Mouse (Mus musculus): ENCODE data around the gene Gsap.

The Gsap gene

DNA sequence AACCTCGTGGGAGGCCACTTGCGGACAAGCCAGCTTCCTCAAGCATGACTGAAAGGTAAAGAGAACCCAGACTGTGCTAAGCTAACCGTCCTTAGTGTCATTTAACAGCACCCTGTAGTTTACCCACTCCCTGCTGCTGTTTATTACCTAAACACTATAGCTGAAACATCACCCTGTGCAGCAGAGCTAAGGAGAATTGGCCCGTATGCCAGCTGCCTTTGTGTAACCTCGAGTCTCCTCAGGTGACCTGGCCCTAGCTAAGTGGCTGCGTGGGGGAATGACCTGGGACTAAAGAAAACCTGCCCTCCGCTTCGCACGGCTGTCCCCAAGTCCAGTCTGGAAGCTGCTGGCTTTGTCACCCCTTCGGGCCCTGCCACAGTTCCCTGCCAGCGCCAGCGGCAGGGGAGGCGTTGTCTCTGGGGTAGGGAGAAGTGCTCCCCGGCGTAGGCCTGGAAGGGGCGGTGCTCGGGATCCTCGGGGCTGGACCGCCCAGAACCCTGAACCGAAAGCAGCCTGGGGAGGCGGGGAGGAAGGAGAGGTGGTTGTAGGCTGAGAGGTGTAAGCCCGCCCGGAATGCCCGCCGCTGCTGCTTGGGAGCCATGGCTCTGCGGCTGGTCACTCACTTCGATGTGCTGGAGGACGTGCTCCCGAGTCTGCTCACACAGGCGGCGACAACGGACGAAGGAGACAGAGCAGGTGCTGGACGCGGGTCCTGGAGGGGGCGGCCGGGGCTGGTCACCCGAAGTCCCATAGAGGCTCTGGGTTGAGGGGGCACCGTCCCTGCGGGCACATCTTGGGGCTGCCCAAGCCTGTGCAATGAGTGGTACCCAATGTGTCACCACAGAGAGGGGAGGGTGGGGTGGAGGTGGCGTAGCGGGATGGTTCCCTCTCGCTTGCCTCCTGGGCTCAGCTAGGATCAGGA is at the start of gene Gsap:
Gene Gsap (plus strand): TSS at position 492 of the 922 bp plus-strand sequence.
- DNase-seq (ENCODE audit: low spot score): peak; percentile 71

DNA sequence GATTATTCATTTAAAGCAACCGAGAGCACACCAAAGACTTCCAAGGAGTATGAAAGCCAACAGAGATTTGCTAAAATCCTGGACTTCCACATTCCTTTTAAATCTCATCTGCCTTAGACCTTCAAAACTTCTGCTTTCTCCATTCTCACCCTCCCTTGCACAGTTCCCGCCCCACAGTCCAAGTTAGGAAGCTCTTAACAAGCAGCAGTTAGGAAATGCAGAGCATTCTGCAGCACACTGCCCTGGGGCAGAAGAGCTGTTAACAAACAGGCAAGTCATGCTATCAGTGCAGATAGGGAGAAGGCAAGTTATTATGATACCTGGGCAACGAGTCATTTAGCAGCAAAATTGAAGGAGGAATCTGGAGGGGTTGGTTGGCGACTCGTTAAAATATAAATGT is 49.5 kb upstream of the Gsap start:
- no peak for DNase-seq (ENCODE audit: low spot score)

DNA sequence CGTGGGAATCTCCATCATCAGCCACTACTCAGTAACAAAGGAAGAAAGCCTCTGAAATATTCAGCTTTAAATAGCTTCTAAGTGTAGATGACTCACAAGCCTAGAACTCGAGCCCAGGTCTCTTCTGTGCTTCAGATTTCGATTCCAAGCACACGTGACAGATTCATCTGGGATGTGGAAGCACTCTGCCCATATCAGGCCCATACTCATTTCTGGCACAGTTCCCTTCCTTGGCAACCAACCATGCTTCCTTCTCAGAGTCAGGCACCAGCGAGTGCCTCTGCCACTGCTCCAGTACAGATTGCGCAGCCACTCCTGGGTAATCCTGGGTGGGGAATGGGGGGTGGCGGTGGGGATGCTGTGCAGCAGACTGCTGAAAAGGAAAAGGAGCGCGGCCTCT is 46.5 kb upstream of the Gsap start:
- peak; percentile 82 for DNase-seq (ENCODE audit: low spot score)

DNA sequence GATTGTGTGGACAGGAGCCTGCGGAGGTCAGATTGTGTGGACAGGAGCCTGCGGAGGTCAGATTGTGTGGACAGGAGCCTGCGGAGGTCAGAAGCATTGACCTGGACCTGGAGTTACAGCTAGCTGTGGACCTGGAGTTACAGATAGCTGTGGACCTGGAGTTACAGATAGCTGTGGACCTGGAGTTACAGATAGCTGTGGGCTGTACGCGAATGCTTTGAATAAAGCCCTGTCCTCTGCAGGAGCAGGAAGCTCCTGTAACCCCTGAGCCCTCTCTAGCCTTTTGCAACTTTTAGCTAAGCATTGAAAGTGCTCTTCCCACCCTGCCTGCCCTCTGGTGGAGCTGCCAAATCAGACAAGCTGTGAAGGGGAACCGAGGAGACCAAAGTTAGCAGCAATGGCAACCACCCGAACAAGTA is 44.9 kb upstream of the Gsap start:
- peak; percentile 12 for DNase-seq (ENCODE audit: low spot score)

DNA sequence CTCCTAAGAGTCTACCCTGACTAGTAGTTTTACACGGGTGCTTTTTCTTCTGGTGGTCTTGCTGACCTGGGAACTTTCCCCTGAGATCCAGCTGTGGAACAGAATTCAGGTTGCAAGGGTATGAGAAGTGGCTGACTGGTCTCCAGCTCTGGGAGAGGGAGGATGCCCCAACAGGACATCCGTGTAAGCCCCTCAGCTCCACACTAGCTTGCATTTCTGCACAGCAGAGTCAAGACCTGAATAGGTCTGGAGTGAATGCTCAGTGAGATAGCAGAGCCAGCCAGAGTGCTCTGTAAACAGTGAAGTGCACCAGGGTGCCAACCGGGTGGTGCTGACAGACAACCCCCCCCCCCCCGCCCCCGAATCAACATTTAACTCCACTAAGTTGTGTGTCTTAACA is 44.4 kb upstream of the Gsap start:
- no peak for DNase-seq (ENCODE audit: low spot score)

DNA sequence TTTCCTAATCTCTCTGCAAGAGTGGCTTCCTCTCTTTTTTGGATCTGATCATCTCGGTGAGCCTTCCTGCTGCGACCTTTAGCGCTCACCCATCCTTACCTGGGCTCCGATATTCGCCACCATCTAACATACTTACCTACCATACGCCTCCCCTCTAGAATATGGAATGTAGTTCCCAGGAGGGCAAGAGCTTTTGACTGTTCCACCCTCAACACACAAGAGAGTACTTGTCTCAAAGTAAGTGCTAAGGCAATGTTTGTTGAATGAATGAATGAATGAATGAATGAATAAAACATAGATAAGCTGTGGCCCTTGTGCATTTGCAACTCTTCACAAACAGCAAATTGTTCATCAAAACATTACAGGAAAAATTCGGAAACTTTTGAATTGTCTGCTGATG is 43.0 kb upstream of the Gsap start:
- no peak for DNase-seq (ENCODE audit: low spot score)

DNA sequence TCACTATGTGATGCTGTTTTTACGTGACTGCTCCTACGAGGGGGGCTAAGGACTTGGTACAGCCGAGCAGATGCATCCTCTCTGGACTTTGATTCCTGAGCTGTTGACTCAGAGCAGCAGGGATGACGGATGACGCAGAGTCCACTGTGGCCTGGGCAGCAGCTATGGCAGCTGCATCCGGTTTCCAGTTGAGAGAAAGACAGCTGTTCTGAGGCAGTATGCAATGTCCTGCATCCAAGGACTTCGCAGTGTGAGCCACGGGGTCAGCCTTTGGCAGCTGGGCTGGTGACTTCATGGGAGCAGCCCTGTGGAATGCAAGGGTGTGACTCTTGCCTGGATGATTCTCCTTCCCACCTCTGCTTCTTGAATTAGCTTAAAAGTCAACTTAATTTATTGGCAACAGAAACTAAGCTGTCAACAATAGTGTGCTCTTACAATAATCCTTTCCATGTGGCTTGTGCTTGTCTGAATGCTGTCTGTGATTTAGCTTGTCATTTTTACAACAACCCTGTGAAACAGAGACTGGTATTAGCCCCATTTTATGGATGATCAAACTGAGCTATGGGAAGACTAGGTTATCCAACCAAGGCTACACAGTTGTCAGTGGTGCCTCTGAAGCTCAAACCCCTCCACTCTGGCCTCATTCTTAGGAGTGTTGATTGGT is 41.4 kb upstream of the Gsap start:
- no peak for DNase-seq (ENCODE audit: low spot score)

DNA sequence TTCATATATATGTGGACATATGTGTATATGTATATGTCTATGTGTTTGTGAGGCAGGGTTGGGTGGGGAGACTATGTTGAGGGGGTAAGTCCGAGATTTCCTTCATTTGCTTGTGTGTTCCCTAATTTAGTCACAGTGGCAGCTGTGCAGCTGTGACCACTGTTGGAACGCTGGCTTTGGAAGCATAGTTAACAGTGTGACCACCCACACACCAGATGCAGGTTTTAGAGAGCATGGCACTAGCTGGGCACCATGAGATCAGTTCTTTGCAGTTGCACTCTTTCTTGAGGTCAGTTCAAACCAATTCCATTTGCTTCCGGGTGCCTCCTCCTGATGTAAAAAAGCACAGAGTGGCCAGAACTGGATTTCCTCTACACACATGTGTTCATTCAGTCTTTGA is 37.7 kb upstream of the Gsap start:
- DNase-seq (ENCODE audit: low spot score): no peak

DNA sequence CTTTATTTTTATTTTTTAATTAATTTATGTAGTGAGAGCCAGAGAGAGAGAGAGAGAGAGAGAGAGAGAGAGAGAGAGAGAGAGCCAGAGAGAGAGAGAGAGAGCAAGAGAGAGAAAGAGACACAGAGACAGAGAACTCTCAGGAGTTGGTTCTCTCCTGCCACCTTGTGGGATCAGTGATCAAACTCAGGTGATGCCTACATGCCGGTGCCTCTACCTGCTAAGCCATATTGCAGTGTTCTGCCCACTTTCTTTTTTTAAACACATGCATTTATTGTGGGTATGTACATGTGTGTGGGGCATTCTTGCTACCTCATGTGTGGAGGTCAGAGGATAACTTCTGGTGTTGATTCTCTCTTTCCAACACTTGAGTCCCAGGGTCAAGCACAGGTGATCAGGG is 32.4 kb upstream of the Gsap start:
- no peak for DNase-seq (ENCODE audit: low spot score)

DNA sequence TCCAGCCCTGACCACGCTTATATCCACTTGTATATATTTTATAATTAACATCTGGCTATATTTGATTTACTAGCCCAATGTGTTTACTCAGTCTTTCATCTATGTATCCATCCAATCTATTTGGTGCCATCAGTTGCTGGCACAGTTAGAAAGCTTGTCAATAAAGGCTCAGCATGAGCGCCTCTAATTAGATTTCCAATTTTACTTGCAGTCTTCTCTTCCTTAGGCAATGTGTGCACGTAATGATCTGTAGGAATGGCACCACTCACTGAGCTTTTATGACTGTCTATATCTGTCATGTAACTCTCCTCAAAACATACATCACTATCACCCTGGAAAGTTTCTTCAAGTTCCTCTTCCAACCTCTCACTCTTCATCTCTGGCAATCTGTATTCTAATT is 29.3 kb upstream of the Gsap start:
- no peak for DNase-seq (ENCODE audit: low spot score)

DNA sequence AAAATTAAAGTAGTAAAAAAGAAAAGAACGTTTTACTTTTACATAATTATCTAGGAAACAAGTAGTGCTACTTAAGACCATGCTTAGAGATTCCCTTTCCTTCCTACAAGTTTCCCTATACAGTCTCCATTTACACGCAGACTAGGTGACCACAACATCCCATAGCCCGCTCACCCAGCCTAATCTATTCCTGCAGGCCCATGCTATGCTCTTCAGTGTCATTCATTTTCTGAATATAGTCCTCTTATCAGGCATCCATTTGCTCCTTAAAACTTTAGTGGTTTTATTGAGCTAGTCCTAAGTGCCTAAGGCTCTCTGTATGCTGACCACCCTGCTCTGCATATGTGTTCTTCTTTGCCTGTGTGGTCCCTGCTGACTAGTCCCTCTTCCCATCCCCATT is 26.5 kb upstream of the Gsap start:
- no peak for DNase-seq (ENCODE audit: low spot score)

DNA sequence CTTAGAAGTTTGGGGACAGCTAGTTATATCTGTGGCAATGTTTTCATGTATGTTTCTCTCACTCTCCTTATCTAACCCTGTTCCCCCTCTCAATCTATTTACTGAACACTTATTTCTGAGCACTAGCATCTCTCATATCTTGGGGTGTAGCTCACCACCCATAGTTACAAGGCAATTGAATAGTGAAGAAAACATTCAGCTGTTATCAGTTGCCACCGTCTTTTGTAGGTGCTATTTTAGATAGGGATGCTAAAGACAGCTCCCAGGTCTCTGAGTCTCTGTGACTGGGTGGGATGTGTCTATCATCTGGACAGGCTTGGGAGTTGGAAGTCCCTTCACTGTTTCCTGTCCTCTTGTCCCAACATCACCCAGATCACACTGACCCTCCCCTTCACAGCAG is 25.3 kb upstream of the Gsap start:
- no peak for DNase-seq (ENCODE audit: low spot score)

DNA sequence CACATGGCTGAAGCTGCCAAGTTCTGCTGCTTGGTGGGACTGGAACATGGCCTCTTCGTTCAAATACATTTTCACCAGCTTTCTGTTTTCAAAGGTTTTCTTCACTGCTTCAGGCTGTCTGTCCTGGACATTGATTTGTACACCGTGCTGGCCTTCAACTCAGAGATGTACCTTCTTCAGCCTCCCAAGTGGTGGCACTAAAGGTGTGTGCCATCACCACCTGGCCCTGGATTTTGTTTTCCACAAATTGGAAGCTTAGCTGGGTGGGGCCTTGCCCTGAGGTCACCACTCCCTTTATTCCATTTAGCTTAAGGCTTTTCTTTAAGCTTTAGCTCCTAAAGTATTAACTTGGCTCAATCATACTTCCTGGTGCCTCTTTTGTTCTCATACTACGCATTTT is 22.6 kb upstream of the Gsap start:
- no peak for DNase-seq (ENCODE audit: low spot score)

DNA sequence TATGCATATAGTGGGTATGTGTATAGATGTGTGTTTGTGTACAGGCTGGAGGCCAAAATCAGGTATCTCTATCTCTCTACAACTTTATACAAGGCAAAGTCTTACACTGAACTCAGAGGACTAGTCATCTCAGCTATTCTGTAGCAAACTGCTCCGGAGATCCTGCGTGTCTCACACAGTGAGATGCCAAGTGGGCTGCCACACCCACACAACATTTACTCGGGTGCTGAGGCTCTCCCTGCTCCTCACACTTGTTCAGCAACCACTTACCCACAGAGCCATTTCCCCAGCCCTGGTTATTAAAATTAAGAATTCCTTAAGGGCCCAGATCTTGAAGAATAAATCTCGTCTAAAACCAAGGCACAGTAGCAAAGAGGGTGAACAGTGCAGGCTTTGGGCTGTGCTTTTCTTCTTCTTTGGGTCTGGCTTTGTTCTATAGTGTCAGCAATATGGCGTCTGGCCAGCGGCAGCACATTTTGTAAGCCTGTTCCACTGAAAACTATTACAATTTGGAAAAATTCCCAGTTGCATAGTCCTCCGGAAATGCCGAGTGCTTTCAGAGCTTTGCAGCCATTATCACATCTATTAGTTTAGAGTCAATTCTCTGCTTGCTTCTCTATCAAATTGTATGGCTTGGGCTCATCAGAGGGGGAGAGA is 17.2 kb upstream of the Gsap start:
- peak; percentile 57 for DNase-seq (ENCODE audit: low spot score)

DNA sequence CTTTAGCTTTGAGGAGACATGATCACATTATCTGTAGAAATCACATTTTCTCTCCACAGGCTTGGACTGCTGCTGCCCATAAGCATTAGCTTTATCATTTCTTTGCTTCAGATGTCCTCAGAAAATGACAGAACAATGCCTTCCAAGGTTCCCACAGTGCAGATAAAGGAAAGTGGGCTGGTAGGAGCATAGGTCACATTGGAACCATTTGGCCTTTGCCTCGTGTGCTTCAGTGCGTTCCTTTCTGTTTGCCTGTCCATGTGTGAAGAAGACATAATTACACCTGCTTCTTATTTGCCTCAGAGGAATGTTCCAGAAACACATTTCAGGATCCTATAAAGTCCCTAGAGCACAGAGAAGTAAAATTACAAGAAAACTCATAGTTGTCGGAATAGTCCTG is 16.7 kb upstream of the Gsap start:
- DNase-seq (ENCODE audit: low spot score): no peak

DNA sequence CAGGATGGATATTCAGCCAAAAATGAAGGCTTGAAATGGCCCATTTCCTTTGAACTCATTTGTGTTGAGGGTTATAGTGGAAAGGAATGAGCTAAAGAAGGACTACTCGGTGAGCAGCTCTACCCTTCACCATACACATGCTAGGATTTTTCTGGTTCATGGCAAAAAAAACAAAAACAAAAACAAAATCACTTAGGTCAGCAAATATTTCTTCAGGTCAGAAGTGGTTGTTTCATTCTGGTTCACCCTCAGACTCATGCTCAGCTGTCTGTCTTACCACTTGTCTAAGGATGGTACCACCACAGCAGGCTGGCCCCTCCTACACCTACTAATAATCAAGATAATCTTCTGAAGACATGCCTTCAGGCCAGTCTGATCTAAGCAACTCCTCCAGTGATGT is 16.2 kb upstream of the Gsap start:
- no peak for DNase-seq (ENCODE audit: low spot score)

DNA sequence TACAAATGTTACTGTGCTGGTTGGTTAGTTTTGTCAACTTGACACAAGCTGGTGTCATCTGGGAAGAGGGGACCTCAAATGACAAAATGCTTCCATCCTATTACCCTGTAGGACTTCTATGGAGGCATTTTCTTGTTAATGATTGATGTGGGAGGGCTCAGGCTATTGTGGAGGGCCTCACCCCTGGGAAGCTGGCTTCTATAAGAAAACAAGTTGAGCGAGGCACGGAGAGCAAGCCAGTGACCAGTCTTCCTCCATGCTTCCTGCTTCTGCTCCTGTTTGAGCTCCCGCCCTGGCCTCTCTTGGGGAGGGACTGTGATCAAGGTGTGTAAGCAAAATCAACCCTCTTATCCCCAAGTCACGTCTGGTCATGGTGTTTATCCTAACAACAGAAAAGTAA is 15.6 kb upstream of the Gsap start:
- no peak for DNase-seq (ENCODE audit: low spot score)

DNA sequence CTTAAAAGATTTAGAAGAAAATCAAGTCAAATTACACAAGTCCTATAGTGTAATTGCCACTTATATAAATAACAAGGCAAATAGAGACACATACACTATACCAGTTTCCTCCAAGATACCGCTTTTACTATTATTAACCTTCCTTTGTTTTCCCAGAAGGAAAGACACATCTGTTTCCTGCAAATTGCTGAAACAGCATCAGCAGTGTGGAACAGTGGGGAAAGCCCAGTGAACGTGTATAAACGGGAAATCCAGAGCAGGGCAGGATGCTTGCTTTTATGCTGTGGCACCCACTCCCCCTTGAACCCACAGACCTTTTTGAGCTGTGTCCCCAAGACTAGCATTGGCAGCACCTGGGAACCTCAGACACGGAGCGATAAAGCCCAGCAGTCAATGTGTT is 15.2 kb upstream of the Gsap start:
- DNase-seq (ENCODE audit: low spot score): no peak

DNA sequence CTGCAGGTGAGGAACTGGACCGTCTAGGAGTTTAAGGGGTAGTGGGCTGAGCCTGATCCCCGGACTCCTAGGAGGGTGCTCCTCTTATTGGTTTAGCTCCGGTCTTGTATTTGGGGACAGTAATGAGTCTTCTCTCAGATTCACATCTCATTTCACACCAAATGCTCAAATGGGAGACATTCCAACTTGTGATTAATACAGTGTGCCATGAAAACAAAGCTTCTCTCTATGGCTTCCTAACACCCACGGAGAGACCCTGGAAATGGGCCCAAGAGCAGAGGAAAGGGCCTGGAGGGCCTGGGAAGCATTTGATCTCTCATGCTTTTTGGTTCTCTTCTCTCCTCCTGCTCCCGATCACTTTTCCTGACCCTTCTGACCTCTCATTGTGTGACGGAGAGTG is 14.7 kb upstream of the Gsap start:
- peak; percentile 51 for DNase-seq (ENCODE audit: low spot score)

DNA sequence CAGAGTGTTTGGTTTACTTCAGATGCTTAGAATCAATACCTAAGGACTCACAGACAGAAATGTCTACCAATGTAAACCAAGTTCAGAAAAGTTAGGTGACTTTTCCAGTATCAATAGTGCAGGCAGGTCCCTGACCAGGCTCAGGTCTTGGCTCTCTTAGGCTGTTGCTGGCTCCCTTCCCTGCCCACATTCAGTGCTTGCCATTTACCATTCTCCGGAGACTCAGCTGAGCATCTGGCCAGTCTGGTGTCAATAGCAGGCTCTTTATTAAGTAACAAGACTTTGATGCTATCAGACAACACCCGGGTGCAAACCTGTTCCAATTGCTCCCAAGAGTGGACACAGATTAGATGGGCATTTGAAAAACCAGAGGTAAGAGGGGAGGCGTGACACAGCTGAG is 13.7 kb upstream of the Gsap start:
- DNase-seq (ENCODE audit: low spot score): peak; percentile 34

DNA sequence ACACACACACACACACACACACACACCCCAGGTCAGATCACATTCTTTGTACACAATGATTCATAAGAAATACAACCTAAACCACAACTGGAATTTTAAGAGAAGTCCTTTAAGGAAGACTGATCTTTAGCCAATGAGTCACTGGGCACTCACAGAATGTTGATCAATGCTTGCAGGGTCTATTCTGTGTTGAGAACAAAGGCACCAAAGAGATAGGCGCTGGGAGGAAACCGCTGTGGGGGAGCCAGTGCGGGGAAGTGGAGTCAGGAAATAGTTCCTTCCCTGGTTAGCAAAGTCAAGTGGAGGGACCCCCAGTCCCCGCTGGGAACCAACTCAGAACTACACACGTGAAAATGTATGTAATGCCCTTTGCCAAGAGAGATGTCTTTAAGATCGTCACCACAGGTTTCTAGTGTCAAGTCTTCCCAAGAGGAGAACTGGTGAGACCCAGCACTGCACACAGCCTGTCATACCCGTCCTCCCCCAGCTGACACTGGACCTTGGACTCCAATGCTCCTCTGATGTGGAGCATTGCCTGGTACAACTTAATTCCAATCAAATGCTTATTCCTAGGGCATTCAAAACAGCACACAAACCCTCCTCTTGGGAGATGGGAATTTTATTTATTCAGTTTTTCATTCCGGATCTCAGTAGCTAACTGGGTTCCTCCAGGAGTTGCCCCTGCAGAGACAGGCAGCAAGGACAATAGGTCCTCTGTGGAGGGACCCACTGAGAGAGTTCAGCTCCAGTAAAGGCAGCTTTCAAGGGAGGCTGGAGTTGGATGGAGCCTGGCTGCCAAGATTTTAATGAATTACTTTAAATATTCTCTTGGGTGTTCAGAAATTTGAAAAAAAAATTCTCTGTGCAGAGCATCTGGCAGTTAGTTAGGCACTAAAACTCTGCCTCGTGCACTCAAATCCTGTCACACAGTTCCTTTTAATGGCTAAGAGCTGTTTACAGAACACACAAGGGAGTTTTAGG is 10.6 kb upstream of the Gsap start:
- peak; percentile 17 for DNase-seq (ENCODE audit: low spot score)

DNA sequence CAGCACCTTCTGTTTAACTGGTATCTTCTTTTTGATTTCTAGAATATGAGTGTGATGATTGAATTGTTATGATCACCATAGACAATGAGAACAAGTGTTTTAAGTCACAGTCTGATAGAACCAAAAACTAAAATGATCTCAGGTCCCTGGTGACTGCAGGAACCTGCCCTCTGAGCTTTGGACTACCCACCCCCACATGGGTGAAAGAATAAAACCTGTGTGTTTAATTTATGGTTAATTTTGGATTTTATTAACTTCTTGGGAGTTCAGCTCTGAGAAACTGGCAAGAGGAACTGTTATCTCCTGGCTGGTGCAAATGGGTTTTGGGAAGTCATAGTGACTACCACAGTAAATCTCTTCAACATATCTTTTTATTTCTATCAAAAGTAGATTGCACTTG is 6.6 kb upstream of the Gsap start:
- no peak for DNase-seq (ENCODE audit: low spot score)

Data from layer of hippocampus, adult 11-12 months (tissue).